Mouse (Mus musculus) small intestine, adult 2 months (tissue): ENCODE measurements around the gene Wfdc2.

Experiments used
- CTCF ChIP-seq: fragments of 200-500 bp; IDR thresholded peaks from 2 replicates; pipeline ENCODE4 v1.5.1; 2012; ENCODE audit warnings: low read depth, mild to moderate bottlenecking, control low read depth, inconsistent platforms, low read length, moderate library complexity, mixed read lengths; ENCODE audit not compliant: insufficient replicate concordance, insufficient read length; ENCODE audit errors: extremely low read depth
- POLR2A ChIP-seq: fragments of 200-500 bp; IDR thresholded peaks from 2 replicates; pipeline ENCODE4 v1.6.1; 2012; ENCODE audit warnings: low read depth, mild to moderate bottlenecking, control low read depth, inconsistent platforms, low read length, moderate library complexity

- TF ChIP-seq CTCF (no peak), POLR2A (no peak)
Observed at GRCm38 (mm10) chr2:164528557-164528956, 33.7 kb upstream of the Wfdc2 start.
